ENCODE assay signal across 1 mouse cellular context in the genomic region with DNA sequence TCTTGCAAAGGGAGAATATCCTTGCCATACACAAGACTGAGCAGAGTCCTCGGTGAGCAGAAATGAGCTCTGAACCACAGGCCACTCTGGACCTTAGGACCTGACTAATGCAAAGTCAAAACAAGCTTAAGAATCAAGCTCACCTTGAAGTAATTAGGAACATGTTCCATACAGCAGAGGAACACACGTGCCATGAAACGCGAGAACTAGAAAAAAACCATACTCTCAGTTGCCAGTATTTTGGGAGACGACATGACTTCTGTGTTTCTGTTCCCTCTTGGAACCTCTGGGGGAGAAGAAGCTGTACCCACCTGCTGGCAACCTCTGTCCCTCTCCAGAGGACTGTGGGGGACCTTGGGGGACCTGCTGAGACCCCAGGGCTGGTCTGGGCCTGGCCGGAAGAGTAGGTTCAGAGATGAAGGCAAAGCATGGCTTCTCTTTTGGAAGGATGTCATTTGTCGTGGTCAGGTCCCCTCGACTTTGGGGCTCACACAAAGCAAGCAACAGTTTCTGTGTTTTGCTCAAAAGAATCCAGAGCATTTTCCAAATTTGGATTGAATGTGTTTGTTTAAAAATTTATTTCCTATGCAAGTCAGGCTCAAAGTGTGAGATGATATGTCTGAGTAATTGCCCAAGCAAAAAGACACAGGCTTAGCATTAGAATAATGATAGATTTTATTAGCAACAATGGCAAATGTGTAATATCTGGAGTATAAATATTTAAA.
A peak's percentile ranks its signal among the peaks of the same experiment; 100 is the strongest.
TF ChIP-seq lines count a peak whose summit lies in the region.

No protein-coding gene starts in this region.

TF ChIP-seq in CH12.LX, 34 proteins besides CTCF, POLR2A, EP300 and RAD21 (continued from another document):
- TF ChIP-seq PAX5 (IDR thresholded peaks at IDR 0.05; ENCODE audit: low read length) (no peak), NRF1 (IDR thresholded peaks at IDR 0.05; ENCODE audit: low read depth, low read length) (no peak), USF2 (conservative IDR thresholded peaks at IDR 0.05; ENCODE audit: low read depth, low read length) (no peak), NELFE (IDR thresholded peaks at IDR 0.05; ENCODE audit: low read depth, low read length) (no peak), TBP (conservative IDR thresholded peaks at IDR 0.05; ENCODE audit: low read depth, low read length) (no peak), ETS1 (conservative IDR thresholded peaks at IDR 0.05; ENCODE audit: low read depth, low read length) (no peak), CHD1 (IDR thresholded peaks at IDR 0.05; ENCODE audit: low read depth, low read length) (no peak), JUND (conservative IDR thresholded peaks at IDR 0.05; ENCODE audit: low read depth, low read length) (no peak), ZC3H11A (IDR thresholded peaks at IDR 0.05; ENCODE audit: low read depth, low read length) (no peak), IRF4 (IDR thresholded peaks at IDR 0.05; ENCODE audit: low read depth, low read length) (no peak), MXI1 (IDR thresholded peaks at IDR 0.05; ENCODE audit: low read depth, low read length) (no peak), ELF1 (IDR thresholded peaks at IDR 0.05; ENCODE audit: low read depth, low read length) (no peak), JUN (IDR thresholded peaks at IDR 0.05; ENCODE audit: insufficient read depth, low read depth, low read length) (no peak), BHLHE40 (IDR thresholded peaks at IDR 0.05; ENCODE audit: low read depth, low read length) (peak; percentile 88), CHD2 (IDR thresholded peaks at IDR 0.05; ENCODE audit: low read length) (no peak), USF1 (IDR thresholded peaks at IDR 0.05; ENCODE audit: low read depth, low read length) (no peak), SIN3A (IDR thresholded peaks at IDR 0.05; ENCODE audit: low read length) (no peak), MEF2A (IDR thresholded peaks at IDR 0.05; ENCODE audit: borderline replicate concordance, low read depth, low read length) (no peak), ZNF384 (IDR thresholded peaks at IDR 0.05; ENCODE audit: low read depth, low read length) (peak; percentile 71), KAT2A (IDR thresholded peaks at IDR 0.05; ENCODE audit: insufficient replicate concordance, low read length) (no peak), MAX (IDR thresholded peaks at IDR 0.05; ENCODE audit: low read length) (0 out of 2 replicates have a peak, but pooled peaks have one; percentile 10), UBTF (IDR thresholded peaks at IDR 0.05; ENCODE audit: low read depth, low read length) (no peak), TCF12 (IDR thresholded peaks at IDR 0.05; ENCODE audit: low read depth, low read length) (no peak)
TF ChIP-seq in CH12.LX: peak in this region for 3.
